Mouse (Mus musculus) 416B (cell line): ENCODE measurements at regions not wholly inside any gene's neighbourhood (a gene's known extent, or its start where the extent isn't known, plus 50 kb on each side); places are given as distances from the start of the nearest gene placed in this dataset.

Experiments
- DNase-seq: peaks from one replicate; pipeline ENCODE4 v3.0.0; 2011; ENCODE audit warnings: low read depth

DNA sequence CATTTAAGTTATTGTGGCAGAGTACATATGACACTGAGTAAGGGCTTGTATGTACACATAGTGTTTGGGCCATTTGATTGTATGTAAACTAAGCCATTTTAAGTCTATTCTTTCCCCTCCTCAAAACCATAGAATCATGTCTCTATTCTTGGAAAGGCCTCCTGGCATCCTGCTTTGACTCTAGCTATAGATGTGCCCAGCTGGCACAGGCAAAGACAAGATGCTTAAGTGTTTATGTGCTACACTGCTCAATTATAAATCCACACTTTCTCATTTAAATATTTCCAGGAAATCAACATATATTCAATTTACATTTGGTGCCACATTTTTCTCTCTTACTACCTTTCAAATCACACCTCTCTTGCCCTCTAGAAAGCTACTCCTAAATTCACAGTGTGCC lies 97.6 kb upstream of the Bdnf start:
- no peak for DNase-seq

- DNase-seq: no peak
These were observed 95.6 kb upstream of the Bdnf start for GRCm38 (mm10) chr2:109578870-109579310.

- no peak for DNase-seq
These were observed 56.0 kb upstream of the Bdnf start for GRCm38 (mm10) chr2:109618341-109619058.

DNA sequence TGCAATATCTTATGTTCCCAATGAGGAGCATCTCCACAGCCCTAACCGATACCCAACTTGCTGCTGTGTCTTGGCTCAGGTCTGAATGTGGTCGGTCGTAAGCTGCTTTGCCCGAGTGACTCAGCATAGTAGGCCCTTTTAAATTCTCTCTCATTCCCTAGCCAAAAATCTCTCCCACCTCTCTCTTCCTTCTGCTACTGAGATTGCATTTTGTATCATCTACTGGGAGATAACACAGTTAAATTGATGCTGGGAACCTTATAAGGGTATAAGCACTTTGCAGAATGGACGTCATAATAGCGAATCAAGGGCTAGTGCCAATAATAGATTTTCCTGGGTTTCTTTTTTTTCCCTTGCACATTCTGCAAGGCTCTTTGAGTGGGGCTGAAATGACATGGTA lies 54.8 kb upstream of the Bdnf start:
- no peak for DNase-seq

DNA sequence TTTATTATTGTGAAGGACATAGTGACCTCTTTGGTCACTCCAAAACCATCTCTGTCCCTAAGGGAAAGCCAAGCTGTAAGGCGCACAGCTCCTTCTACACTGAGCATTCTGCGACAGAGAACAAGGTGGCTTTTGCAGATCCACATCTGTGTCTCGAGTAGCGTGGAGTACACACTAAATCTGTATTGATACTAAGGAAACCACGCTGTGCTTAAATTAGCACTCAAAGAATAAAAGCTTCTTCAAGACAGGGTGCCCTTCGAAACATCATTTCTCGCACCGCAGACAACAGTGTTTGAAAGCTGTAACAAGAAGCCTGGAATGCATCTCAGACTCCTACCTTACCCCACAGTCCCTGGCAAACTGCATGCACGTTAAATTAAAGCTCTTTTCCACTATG lies 52.9 kb upstream of the Bdnf start:
- no peak for DNase-seq
